Mouse (Mus musculus): Measurements from ENCODE around the gene Zscan4-ps2. TPM values are rescaled to one million over a fixed set of nuclear protein-coding genes. Genes with fewer than 3 reads are reported as not detected.
"Not testable (repeated sequence)": the region's sequence is repeated elsewhere in the genome, so short reads cannot be mapped to it uniquely, and the experiment has no call there.

The Zscan4-ps2 gene
- total RNA-seq (2021) = not detected

GRCm38 (mm10) chr7:11514010-11514409, at the start of gene Zscan4-ps2:
TSS of gene Zscan4-ps2 (plus strand) at chr7:11514310.
- DNase-seq = not testable (repeated sequence)

Other genes starting within 250 kb of the Zscan4-ps2 start
- not detected for gene Zscan4e, start 203.6 kb upstream of the Zscan4-ps2 start, total RNA-seq (2021)
- gene Zscan4f, start 116.4 kb upstream of the Zscan4-ps2 start, total RNA-seq (2021) = not detected
- gene Zscan4-ps3, start 95.0 kb downstream of the Zscan4-ps2 start, total RNA-seq (2021) = not detected
- gene Vmn1r72, start 165.8 kb downstream of the Zscan4-ps2 start, total RNA-seq (2021) = not detected
- gene Vmn1r73, start 216.0 kb downstream of the Zscan4-ps2 start, total RNA-seq (2021) = not detected